Mouse (Mus musculus) gastrocnemius, postnatal 4 days (tissue): ENCODE measurements around the gene Fbxo22. TPM values are rescaled to one million over a fixed set of nuclear protein-coding genes. Genes with fewer than 3 reads are reported as not detected.

Experiments
- total RNA-seq, 2 experiments: library from RNA; stranded (reverse); gene quantifications; 2 replicates each; pipeline ENCODE4 v1.2.3; 2021

Fbxo22 gene
- total RNA-seq, 2 experiments from 2014 or later, result 21.0 to 23.9 TPM

Other genes starting within 250 kb of the Fbxo22 start
- under 1 TPM; 0.22 to 0.23 TPM for gene Chrna5, start 228.0 kb upstream of the Fbxo22 start, total RNA-seq
- under 1 TPM in 1 of 2 experiments, not detected in 1; 0.10 TPM for gene Chrna3, start 182.4 kb upstream of the Fbxo22 start, total RNA-seq
- gene Chrnb4, start 160.1 kb upstream of the Fbxo22 start, total RNA-seq, result under 1 TPM; 0.10 to 0.20 TPM
- gene Ube2q2, start 60.1 kb upstream of the Fbxo22 start, total RNA-seq, result 10 to 100 TPM; 26.7 to 27.2 TPM
- 1 to 10 TPM; 1.5 to 1.6 TPM for gene Nrg4, start 117.9 kb downstream of the Fbxo22 start, total RNA-seq
- under 1 TPM; 0.44 to 0.74 TPM for gene Tmem266, start 118.0 kb downstream of the Fbxo22 start, total RNA-seq